Mouse (Mus musculus) adrenal gland, adult (tissue): ENCODE measurements at regions not wholly inside any gene's neighbourhood (a gene's known extent, or its start where the extent isn't known, plus 50 kb on each side); places are given as distances from the start of the nearest gene placed in this dataset.
A peak's percentile ranks its signal among the peaks of the same experiment; 100 is the strongest.

Source experiments
- DNase-seq, 2 experiments: peaks; one replicate each; pipeline ENCODE4 v3.0.0; 2022 to 2023; ENCODE audit warnings: low spot score in 1 of 2; ENCODE audit not compliant: inconsistent age in 2 of 2

GRCm38 (mm10) chr13:4663390-4663789, 54.4 kb upstream of the Akr1e1 start:
- DNase-seq: no peak

DNA sequence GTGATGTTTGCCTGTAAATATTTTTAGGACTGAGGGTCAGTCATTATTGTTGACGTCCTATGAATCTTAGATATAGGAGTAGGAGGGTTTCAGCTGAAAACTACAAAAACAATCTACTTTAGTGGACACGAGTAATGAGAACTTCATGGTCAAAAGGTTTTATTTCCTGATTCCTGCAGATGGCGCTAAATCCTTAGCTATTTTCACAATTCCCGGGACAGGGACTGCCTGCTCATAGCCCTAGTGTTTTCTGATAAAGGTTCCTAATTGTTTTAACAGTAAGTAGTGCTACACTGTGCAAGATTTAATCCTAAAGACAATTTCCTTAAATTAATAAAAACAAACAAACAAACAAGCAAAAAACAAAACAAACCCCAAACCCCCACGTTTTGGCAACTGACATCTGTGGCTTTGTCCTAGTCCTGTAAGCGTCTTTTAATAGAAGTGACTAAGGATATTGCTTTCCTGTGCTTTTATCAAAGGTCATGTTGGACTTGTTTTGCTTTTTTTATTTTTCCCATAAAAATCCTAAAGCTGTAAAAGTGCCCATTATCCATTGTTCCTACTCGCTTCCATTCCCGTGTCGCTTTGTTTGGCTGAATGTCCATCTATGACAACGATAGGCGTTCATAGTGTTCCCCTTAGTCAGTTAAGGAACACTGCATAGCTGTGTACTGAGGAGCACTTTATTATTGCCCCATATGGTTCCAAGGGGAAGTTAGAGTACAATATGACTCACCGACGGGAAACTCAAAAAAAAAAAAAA, 53.5 kb upstream of the Akr1e1 start:
- peak; percentile 22 to 86 for DNase-seq
